Comparison of ENCODE assay signal across 9 mouse cellular contexts in the genomic region with DNA sequence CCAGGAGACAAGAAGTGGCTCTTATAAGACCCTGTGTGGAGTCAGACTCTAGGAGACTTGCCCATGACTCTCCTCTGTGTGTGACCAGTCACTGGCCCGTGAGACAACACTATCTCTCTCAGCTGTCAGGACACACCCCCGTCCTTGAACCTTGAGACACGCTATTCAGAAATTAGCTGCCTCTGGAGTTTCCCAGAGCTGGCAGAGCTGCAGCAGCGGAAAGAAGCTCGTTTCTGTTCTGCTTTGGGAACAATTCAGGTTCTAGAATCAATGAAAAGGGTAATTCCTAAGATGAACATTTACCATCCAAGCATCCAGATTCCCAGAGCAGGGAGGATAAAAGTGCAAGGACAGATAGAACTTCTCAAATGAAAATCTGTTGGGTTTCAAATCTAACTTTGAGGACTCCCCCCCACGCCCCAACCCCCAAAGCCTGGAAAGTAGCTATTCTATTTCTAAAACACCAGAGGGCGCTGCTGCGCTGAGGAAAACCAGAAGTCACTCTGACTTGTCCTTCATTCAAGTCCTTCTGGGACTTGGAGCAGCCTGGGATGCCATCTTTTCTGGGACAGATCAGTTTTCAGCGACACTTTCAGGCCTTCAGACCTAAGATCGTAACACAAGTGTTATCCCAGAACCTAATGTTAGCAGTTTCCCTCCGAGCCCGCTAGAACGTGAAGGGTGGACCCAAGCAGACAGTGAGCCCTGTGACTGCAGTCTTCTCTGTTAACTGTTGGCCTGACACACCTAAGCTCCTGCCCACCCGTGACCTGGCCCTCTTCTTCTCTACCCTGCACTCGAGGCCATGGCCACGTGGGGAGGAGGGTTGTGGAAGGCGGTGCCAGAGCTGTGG. TPM values are rescaled to one million over a fixed set of nuclear protein-coding genes. Genes with fewer than 3 reads are reported as not detected.
A peak's percentile ranks its signal among the peaks of the same experiment; 100 is the strongest.
DNase-seq lines count a peak whose midpoint lies in the region; ATAC-seq and TF ChIP-seq lines count a peak whose summit lies in the region.
"Had no signal": no experiment of that assay in that cellular context is flagged by ENCODE, and none has a peak within 500 bp of the region (broad histone marks: within the 10 kb centered on the region; RNA-seq: fewer than 3 reads in every experiment).

No protein-coding gene starts in this region.

- H3K27ac ChIP-seq in midbrain, embryonic 10.5 days (replicated peaks), result no peak overlapping the region
- H3K27ac ChIP-seq in midbrain, embryonic 16.5 days (ENCODE audit: low read length), result no peak overlapping the region
- H3K27ac ChIP-seq in kidney, adult 2 months (ENCODE audit: insufficient read depth, low read depth, low read length), result no peak overlapping the region
- H3K27ac ChIP-seq in liver, embryonic 14.5 days, result no peak overlapping the region
- H3K27ac ChIP-seq: heart, embryonic 15.5 days had no signal

- no peak overlapping the region for H3K9ac ChIP-seq in midbrain, embryonic 16.5 days (ENCODE audit: low read depth, low read length)
- H3K9ac ChIP-seq in liver, embryonic 14.5 days (replicated peaks), result no peak overlapping the region
- H3K9ac ChIP-seq: heart, embryonic 15.5 days had no signal

- 43% methylated on average over 17 of the region's 17 CpGs for WGBS in midbrain, embryonic 10.5 days
- 37% methylated on average over 17 of the region's 17 CpGs for WGBS in midbrain, embryonic 16.5 days
- 26% methylated on average over 17 of the region's 17 CpGs for WGBS in kidney, adult 2 months
- WGBS in liver, embryonic 14.5 days (ENCODE audit: insufficient replicate concordance), result 25% methylated on average over 17 of the region's 17 CpGs

- no peak for ATAC-seq in midbrain, embryonic 16.5 days
- ATAC-seq in liver, embryonic 14.5 days (ENCODE audit: insufficient read depth), result no peak

- H3K4me1 ChIP-seq in midbrain, embryonic 10.5 days, result no peaks in the 10 kb centered on the region
- H3K4me1 ChIP-seq in midbrain, embryonic 16.5 days (ENCODE audit: control insufficient read depth, insufficient read depth, low read length), result no peaks in the 10 kb centered on the region
- H3K4me1 ChIP-seq in kidney, adult 2 months (ENCODE audit: control insufficient read depth, insufficient read depth, low read length), result peaks cover 4% of the 10 kb centered on the region; the same call in 1 of the 2 replicates
- H3K4me1 ChIP-seq in liver, embryonic 14.5 days (replicated peaks; ENCODE audit: control insufficient read depth in 2 of 2, insufficient read depth in 2 of 2, low read length in 1 of 2), result no peaks in the 10 kb centered on the region

- no peak overlapping the region for H3K4me2 ChIP-seq in midbrain, embryonic 16.5 days (ENCODE audit: low read length)
- no peak overlapping the region for H3K4me2 ChIP-seq in liver, embryonic 14.5 days (ENCODE audit: low read depth)
- H3K4me2 ChIP-seq: heart, embryonic 15.5 days had no signal

- peak; percentile 77 for TF ChIP-seq CTCF in kidney, adult 2 months (conservative IDR thresholded peaks at IDR 0.05; ENCODE audit: insufficient read depth, insufficient read length, low read depth, low read length)
- peak; percentile 80 for TF ChIP-seq CTCF in liver, embryonic 14.5 days (IDR thresholded peaks at IDR 0.05; ENCODE audit: low read depth)

- TF ChIP-seq POLR2A in kidney, adult 2 months (IDR thresholded peaks at IDR 0.05; ENCODE audit: low read depth, low read length), result no peak

- peak; percentile 49 for DNase-seq in midbrain, embryonic 10.5 days (ENCODE audit: low spot score)
- DNase-seq in brain, embryonic 18.5 days (ENCODE audit: low read depth, low spot score), result peak; percentile 10
- DNase-seq in forelimb bud, embryonic 11.5 days (ENCODE audit: low read depth, low spot score), result peak; percentile 74
- peak; percentile 67 for DNase-seq in kidney, adult 2 months
- DNase-seq in liver, embryonic 14.5 days (ENCODE audit: low read depth in 3 of 3, low spot score in 3 of 3), result peak; percentile 10 to 28 (median 19)
- peak; percentile 81 for DNase-seq in retina, postnatal 1 day
- peak; percentile 36 for DNase-seq in urinary bladder, adult 2 months (ENCODE audit: low spot score)

- no peaks in the 10 kb centered on the region for H3K27me3 ChIP-seq in midbrain, embryonic 10.5 days (ENCODE audit: low read depth, poor library complexity, severe bottlenecking)
- H3K27me3 ChIP-seq in midbrain, embryonic 16.5 days (ENCODE audit: control insufficient read depth, insufficient read depth, low read depth, low read length), result no peaks in the 10 kb centered on the region
- no peaks in the 10 kb centered on the region for H3K27me3 ChIP-seq in kidney, adult 2 months (replicated peaks; ENCODE audit: control insufficient read depth, insufficient read depth, low read length)
- no peaks in the 10 kb centered on the region for H3K27me3 ChIP-seq in liver, embryonic 14.5 days (ENCODE audit: control insufficient read depth, insufficient read depth, low read length)
- H3K27me3 ChIP-seq: heart, embryonic 15.5 days had no signal

- TF ChIP-seq EP300 in liver, embryonic 14.5 days (IDR thresholded peaks at IDR 0.05; ENCODE audit: low read depth), result no peak

- no peaks in the 10 kb centered on the region for H3K36me3 ChIP-seq in midbrain, embryonic 10.5 days
- H3K36me3 ChIP-seq in midbrain, embryonic 16.5 days (ENCODE audit: control insufficient read depth, insufficient read depth, low read length), result no peaks in the 10 kb centered on the region
- H3K36me3 ChIP-seq in kidney, adult 2 months (ENCODE audit: control insufficient read depth, insufficient read depth, low read length), result no peaks in the 10 kb centered on the region
- no peaks in the 10 kb centered on the region for H3K36me3 ChIP-seq in liver, embryonic 14.5 days (replicated peaks; ENCODE audit: control insufficient read depth, insufficient read depth, low read depth)
- H3K36me3 ChIP-seq: heart, embryonic 15.5 days had no signal

- H3K4me3 ChIP-seq in midbrain, embryonic 10.5 days, result no peak overlapping the region
- H3K4me3 ChIP-seq in midbrain, embryonic 16.5 days (ENCODE audit: low read depth, low read length), result no peak overlapping the region
- H3K4me3 ChIP-seq in kidney, adult 2 months (ENCODE audit: insufficient read depth, low read depth, low read length), result no peak overlapping the region
- H3K4me3 ChIP-seq in liver, embryonic 14.5 days (ENCODE audit: insufficient read depth in 1 of 2, low read depth in 2 of 2, low read length in 2 of 2), result no peak overlapping the region
- H3K4me3 ChIP-seq: heart, embryonic 15.5 days had no signal

- no peaks in the 10 kb centered on the region for H3K9me3 ChIP-seq in midbrain, embryonic 10.5 days (replicated peaks)
- no peaks in the 10 kb centered on the region for H3K9me3 ChIP-seq in midbrain, embryonic 16.5 days (replicated peaks; ENCODE audit: control insufficient read depth, low read length, poor library complexity, severe bottlenecking)
- H3K9me3 ChIP-seq in liver, embryonic 14.5 days (ENCODE audit: control insufficient read depth, low read length), result no peaks in the 10 kb centered on the region
- H3K9me3 ChIP-seq: heart, embryonic 15.5 days had no signal

RNA-seq across cellular contexts. Expression of a gene that starts 39.9 kb away (rescaled TPM):
- polyA plus RNA-seq in midbrain, embryonic 10.5 days (2016; fragmentation: Nextera tagmentation; extraction: Ambion mirVana), result 7.2 and 7.7 TPM in 2 replicates
- 10.1 and 11.0 TPM in 2 replicates for polyA plus RNA-seq in midbrain, embryonic 16.5 days (2015; fragmentation: Nextera tagmentation; extraction: Ambion mirVana)
- polyA plus RNA-seq in kidney, adult 2 months (2012; rRNA removed), result 188 and 195 TPM in 2 replicates
- polyA plus RNA-seq in liver, embryonic 14.5 days (2012; rRNA removed), result 1.5 and 1.7 TPM in 2 replicates
- 1.9 and 2.6 TPM in 2 replicates for polyA plus RNA-seq in liver, embryonic 14.5 days (2014; fragmentation: Nextera tagmentation; extraction: Ambion mirVana)
- 26.2 and 30.0 TPM in 2 replicates for polyA plus RNA-seq in urinary bladder, adult 2 months (2012; rRNA removed)

RNA-seq across cellular contexts. Expression of a gene that starts 48.8 kb away (rescaled TPM):
- polyA plus RNA-seq in midbrain, embryonic 10.5 days (2016; fragmentation: Nextera tagmentation; extraction: Ambion mirVana), result 2.4 and 2.9 TPM in 2 replicates
- 4.0 and 4.6 TPM in 2 replicates for polyA plus RNA-seq in midbrain, embryonic 16.5 days (2015; fragmentation: Nextera tagmentation; extraction: Ambion mirVana)
- polyA plus RNA-seq in kidney, adult 2 months (2012; rRNA removed), result 2.4 and 3.7 TPM in 2 replicates
- 2.0 and 2.8 TPM in 2 replicates for polyA plus RNA-seq in liver, embryonic 14.5 days (2012; rRNA removed)
- 1.3 and 1.7 TPM in 2 replicates for polyA plus RNA-seq in liver, embryonic 14.5 days (2014; fragmentation: Nextera tagmentation; extraction: Ambion mirVana)
- polyA plus RNA-seq in urinary bladder, adult 2 months (2012; rRNA removed), result 18.8 and 20.5 TPM in 2 replicates

Comparison
In these comparisons a context has a peak if more than half of its experiments do, and no peak if none do; other contexts are left out.
1. DNase-seq: peak in every context shown above with its lines; median percentile 81 in retina, postnatal 1 day; 74 in forelimb bud, embryonic 11.5 days; 67 in kidney, adult 2 months; 49 in midbrain, embryonic 10.5 days; 36 in urinary bladder, adult 2 months; 19 in liver, embryonic 14.5 days; 10 in brain, embryonic 18.5 days.